Mouse (Mus musculus): ENCODE measurements around the gene Itk.

GRCm38 (mm10) chr11:46326271-46327015 lies 62.9 kb downstream of the Itk start:
- TF ChIP-seq POLR2A (IDR thresholded peaks at IDR 0.05; ENCODE audit: low read depth, low read length) (no peak; the same call in 1 of the 2 replicates), CTCF (IDR thresholded peaks at IDR 0.05; ENCODE audit: extremely low read depth, insufficient read depth, insufficient read length, insufficient replicate concordance) (peak; percentile 43; the same call in 1 of the 2 replicates)
